Mouse (Mus musculus) gastrocnemius, postnatal 25 days (tissue): ENCODE results near the gene Phc1. TPM values are rescaled to one million over a fixed set of nuclear protein-coding genes. Genes with fewer than 3 reads are reported as not detected.

Experiments used
- DNase-seq: peaks from one replicate; pipeline ENCODE4 v3.0.0; 2022
- total RNA-seq, 2 experiments: library from RNA; stranded (reverse); gene quantifications; 1 replicate in 1 of 2; 2 replicates in 1 of 2; pipeline ENCODE4 v1.2.3; 2021

Phc1 gene
- total RNA-seq, 2 experiments from 2014 or later, result 16.1 to 17.6 TPM

DNA sequence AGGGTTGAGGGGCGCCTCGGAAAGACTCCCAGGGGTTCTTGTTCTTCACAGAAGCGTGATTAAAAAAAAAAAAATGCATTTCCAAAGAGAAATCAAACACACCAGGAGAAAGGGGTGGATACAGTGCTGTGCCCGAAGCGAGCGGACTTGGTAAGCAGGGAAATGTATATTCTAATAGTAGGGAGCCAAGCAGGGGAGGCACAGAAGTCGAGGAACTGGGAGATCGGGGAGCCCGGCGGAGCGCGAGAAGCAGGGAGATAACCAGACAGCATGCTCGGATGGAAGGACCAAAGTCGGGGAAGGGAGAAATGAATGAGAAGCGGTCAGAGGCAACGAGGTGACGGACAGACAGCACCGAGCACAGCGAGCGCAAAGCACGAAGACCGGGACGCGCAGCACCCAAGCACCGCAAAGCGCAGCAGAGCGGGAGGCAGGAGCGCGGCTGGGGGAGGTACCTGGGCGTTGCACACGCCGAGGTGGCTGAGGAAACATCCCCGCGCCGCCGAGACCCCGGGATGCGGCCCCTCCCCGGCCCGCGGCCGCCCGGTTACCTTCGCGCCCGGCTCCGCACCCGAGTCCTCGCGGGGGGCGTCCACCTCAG lies 1.2 kb downstream of the Phc1 start:
- peak; percentile 58 for DNase-seq

DNA sequence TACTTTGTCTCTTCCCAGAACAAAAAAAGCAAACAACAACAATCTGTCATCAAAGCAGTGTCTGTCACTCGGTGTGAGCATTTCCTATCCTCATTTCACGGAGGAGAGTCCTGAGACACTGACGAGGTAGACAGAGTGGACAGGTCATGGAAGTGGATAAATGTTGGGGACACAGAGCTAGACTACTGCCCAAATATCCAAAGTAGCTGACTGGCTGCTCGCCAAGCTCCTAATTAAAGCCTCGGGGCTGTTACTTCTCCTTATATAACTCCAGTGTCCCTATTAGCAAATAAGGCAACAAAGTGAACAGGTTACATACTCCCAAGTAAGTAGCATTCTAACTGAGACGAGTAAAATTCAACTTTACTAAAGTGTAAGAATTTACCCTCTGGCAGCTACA lies 2.8 kb downstream of the Phc1 start:
- no peak for DNase-seq

DNA sequence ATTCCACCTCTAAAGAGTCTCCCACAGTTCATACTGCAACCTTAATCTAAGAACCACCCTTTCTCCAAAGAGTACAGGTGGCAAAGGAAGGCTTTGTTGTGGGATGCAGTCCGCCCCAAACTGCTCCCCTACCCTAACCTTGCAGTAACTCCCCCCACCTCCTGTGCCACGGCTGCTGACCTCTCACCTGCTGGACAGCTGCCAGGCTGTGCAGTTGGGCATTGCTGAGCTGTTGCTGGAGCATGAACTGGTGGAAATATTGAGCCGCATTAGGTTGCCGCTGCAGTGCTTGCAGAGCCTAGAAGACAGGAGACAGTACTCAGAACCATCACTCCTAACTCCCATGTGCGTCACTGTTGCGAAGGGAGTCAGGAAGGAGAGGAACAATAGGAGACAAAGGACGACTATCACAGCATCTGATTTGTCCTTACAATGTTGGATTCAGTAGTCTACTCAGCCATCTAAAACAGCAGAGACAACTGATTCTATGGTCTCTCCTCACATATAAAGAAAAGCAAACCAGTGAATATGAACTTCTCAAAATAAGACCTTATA lies 5.5 kb downstream of the Phc1 start:
- no peak for DNase-seq

DNA sequence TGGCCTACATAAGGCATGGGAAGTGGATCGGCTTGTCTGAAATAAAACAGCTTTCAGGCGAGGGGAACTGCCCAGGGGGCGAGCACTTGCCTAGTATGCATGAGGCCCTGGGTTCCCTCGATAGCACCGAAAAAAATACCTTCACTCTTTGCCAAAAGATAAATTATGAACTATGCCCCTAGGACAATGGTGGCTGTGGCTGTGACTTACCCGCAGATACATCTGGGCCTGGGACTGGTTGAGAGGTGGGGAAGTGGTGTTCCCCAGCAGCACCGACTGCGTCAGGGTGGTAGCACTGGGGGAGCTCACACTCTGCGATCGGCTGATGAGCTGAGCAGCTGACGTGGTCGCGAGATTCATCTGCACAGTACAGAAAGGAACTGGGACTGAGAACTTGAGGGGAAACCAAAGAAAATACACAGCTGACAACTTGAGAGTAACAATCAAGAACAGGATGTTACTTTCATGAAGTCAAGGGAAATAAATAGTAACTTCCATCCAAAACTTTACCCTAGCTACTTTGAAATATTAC lies 7.2 kb downstream of the Phc1 start:
- DNase-seq, result no peak

DNA sequence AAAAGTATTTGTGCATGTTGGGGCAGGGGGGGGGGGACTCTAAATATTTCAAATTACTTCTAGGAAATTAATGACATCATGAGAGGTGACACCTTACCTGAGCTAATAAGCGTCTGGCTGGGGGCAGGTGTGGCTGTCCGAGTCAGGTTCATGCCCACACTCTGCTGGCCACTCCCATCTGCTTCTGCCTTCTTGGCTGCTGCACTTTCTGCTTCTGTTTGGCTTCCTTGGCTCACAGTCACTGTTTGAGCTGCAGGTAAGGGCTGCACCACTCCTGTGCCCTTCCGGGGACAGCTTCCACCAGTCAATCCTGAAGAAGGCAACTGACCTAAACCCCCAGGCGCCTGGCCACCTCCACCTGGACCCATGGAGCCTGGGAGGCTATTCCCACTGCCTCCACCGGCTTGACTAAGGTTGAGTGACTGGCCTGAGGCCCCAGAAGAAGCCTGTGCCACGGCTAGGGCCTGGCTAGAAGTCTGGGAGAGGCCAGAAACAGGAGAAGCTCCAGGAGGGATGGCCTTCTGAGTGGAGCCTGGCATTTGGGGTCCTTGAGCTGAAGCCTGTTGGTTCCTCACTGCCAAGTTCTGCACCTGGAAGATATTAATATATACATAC lies 14.9 kb downstream of the Phc1 start:
- no peak for DNase-seq

DNA sequence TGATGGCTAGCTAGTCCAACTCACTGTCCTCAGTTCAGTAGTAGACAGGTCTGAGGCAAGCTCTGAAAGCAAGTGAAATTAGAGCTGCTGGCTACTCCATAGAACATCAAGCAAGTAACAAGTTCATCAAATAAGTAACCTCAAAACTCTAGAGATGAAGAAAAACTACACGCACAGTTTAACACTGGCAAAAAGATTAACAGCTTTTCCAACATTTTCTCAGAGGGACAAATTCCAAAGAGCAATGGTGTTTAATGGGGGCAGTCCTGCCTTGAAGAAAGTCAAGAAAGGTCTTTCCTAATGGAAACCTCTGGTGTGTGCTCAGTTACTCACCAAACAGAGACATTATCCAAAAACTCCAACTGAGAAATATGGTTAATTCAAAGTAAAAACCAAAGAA lies 21.6 kb downstream of the Phc1 start:
- no peak for DNase-seq

DNA sequence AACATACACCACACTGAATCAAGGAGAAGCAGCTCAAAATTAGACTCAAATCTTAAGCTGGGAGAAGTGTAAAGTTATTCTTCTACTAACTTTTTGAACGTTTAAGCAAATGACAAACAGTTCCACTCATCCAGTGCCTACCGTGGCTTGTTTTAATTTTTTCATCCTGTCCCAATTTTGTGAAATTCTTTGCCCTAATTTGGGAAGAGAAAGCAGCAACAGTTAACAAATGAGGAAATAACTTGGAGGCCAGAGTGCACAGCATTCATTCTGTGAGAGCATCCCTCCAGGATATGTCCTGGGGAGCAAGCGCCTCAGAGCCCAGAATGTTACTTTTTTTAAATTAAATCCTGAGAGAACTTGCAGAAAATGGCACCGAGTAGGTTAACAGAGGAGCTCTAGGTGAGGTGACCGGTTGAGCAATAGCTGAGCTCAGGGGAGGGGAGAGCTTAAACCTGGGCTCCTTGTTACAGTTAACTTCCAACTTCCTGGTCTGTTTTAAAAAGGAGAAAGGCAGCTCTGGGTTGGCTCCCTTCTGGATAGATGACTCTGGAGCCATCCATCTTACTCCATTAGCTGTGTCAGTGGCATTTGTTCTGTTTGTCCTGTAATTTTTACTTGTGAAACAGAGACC lies 30.1 kb downstream of the Phc1 start:
- DNase-seq, result no peak

DNA sequence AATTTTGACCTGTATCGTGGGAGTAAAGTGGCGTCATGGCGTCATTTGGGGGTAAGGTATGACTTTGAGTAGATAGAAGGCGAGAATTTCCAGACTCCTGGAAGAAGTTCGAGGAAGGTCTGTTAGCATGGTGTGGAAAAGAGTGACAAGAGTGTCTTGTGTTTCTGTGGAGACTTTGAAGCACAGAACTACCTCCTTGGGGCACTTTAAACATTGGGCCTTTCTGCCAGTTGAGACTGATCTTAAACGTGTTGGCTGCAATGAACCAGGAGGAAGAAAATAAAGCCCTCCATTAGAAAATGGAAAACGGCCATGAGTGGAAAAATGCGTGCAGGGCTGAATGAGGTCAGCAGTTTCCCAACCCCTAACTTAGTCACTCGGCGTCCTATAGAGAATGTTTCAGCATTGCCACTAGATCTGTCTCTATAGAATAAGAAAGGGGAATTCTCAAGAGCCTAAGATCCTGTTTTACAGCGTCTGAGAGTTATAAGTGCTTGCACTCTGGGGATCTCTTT lies 30.9 kb downstream of the Phc1 start:
- DNase-seq, result no peak

DNA sequence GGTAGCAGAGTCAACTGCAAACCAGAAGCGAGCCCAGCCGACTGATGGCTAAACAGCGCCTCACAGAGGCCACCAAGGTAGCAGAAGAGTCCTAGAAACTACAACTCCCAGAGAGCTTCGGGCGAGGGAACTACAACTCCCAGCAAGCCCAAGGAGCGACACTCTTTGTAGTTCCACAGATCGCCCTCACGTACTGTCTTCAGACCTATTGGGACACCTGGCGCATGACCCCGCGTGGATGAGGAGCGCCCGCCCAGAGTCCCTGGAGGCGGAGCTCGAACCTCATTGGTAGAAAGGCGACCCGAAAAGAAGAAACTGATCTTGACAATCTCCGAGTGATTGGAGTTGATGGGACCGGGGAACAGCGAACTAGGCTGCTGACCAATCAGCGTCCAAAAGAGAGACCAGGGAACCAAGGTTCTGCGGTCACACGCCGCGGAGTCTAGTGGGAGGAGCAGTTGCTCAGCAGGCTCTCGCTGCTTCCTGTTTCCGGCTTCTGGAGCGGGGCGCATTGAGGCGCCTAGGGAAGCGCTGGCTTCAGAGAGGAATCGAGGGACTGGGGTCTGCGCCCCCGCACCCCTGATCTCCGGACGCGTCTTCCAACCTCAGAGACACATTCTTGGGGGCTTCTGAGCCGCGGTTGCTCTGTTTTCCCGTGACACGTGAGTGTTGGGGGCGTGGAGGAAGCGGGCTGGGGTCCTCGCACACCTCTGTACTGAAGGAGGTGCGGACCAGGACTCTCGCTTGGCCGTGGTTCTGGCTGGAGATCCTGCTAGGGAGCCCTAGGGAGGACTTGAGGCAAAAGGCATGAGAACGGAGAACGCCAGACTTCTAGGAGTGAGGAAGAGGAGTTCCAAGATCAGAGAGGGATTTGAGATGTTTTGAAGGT lies 31.6 kb downstream of the Phc1 start, which contains the start of gene M6pr:
M6pr (plus strand) TSS at position 216 of the 889 bp plus-strand sequence.
- peak; percentile 97 for DNase-seq

DNA sequence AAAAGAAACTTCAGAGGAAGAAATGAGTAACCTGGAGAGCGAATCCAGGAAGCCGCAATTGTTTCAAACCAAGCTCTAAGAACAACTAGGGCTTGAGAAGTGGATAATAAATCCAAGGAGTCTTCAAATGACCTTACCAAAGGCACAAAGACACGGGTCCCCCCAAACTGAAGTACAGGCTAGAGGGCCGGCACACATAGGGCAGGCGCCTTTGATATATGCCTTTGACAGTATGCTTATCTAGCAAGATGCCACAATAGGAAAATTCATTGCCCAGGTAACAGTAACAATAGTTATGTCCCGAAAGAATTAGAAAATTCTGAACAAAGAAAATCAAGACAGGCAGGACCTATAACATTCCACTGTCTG lies 32.2 kb downstream of the Phc1 start:
- no peak for DNase-seq

DNA sequence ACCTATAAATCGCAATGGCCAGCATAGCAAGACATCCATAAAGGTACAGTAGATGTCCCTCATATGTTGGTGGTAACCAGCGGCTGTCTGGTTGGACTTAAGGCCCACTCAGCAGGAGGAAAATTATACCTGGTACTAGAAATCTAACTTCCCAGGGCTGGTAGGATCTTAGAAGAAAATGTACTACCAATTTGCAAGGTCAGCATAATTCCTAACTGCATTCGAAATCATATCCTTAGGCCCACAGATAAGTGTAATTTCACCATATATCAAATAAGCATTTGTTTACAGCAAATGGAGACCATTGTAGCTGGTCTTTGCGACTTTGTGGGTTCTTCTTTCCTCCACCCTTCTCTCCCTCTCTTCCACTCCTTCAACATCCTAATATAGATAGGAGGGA lies 33.7 kb downstream of the Phc1 start:
- no peak for DNase-seq

DNA sequence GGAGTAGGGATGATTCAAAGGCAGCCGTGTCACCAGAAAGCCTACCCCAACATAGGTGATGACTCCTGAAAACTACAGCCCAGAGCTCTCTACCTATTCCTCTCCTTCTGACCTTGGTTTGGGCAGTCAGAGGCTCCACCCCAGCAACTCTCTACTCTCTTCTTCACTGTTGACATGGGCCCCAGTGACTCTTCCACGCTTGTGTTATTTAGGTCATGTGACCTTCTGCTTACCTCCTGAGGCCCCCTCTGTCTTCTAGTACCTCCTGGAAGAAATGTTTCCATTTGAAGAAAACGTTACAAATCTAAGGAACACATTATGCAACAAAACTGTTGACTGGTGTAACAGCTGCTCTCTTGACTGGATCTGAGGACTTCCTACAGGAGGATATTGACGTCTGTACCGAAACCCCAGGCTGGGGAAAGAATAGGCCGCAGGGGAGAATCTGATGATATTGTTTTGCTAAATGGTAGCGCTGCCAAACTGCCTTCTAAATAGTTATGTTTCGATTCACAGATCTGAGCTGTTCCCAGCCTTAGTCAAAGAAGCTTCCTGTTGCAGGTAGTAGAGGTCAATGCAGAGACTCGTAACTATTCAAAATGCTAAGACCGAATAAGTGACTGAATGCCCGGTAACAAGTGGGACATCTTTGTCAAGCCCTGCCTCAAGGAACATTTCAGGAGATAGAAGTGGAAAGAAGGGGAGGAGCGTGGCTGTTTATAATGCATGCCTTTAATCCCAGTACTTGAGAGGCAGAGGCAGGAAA lies 35.4 kb downstream of the Phc1 start:
- no peak for DNase-seq

DNA sequence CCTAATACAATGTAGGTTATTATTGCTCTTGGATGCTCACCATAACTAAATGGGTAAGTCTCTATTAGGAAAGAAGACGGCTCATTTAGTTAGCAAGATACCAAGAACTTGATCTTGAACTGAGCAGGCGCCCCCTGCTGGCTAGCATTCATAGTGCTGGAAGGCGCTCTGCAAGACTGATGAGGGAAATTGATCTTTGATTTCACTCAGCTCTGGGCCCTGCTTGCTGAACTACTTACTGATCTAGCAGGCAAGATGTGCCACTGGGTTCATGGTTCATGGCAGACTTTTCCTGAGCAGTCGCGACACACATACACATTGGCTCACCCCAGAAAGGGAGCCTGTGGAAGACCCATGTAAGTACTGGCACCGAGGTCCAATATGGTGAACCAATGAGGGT lies 36.0 kb downstream of the Phc1 start:
- peak; percentile 8 for DNase-seq

DNA sequence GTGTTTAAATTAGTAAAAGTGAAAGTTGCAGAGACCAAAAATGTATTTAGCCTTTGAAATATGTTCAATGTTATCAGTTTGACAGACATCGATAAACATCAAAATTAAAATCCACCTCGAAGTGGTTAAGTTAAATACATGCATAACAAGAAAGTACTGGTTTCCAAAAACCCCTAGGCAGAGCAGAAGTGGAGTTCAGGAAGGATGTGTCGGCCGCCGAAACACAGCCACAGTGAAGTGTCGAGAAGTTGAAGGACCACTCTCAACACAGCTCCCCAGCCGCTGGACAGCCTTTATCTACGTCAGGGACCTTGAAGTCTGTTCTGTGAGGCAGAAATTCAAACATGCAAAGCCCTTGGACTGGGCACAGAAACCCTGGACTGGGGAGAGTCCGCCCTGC lies 36.8 kb downstream of the Phc1 start:
- no peak for DNase-seq

DNA sequence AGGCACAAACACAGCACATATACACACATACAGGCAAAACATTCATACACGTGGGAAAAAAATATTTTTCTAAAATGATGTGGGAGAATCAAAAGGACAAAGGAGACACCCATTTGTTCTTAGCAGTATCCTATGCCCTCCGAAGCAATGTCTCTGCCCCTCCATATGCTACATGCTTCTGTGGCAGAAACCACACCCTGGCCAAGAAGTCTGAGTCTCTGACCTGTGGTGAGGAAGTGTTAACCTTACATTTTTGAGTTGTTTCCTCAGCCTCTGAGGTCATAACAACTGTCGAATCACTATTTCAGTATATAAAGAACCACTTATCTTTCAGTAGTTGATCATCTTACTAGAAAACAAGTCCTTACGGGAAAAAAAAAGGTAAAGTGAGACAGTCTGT lies 37.7 kb downstream of the Phc1 start:
- no peak for DNase-seq

DNA sequence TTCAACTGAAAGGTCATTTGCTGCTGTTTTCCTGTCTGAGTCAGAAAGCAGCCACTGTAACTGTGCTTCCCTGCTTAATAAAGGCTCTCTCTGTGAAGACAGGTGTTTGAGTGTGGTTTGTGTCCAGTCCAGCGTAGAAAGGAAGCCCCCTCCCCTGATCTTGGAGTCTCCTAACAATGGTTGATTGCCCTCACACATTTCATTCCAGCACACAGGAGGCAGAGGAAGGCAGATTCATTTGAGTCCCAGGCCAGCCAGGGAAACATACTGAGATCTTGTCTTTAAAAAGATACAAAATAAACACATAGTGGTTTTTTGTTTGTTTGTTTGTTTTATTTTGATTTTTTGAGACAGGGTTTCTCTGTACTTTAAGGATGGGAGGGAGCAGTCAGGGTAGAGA lies 38.2 kb downstream of the Phc1 start:
- DNase-seq, result no peak

DNA sequence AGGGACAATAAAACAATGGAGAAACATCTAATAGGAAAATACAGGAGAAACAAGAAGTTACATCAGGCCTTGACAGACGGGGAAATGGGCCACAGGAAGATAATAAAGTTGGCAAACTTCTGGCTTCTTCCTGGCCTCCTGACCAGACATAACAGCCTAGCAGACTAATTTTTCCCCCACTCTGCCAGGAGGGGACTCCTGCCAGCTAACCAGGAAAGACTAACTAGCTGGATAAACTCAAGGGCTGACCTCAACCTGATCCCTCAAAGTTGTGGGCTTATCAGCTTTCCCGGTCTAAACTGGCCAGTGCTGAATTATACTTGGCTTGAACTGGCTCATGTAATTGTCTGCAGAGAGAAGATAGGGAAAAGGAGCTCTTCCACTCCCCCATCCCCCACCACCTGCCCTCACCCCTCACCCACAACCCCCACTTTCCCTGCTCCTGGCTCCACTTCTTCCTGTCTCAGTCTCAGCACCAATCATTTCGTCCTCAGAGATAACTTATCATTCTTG lies 40.7 kb downstream of the Phc1 start:
- DNase-seq, result no peak

DNA sequence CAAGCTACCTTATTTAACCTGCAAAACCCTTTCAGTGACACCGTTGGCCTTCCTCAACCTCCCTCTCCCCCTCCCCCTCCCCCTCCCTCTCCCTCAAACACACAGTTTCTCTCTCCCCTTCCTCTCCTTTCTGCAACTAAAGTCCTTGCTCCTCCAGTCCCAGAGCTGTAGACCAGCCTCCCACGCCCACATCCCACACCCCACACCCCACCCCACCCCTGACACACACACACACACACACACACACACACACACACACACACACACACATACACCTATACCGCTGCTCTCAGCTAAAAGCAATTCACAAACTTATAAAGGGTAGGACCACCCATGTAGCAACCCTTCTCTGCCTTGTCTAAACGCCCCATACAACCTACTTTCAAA lies 42.1 kb downstream of the Phc1 start:
- no peak for DNase-seq

DNA sequence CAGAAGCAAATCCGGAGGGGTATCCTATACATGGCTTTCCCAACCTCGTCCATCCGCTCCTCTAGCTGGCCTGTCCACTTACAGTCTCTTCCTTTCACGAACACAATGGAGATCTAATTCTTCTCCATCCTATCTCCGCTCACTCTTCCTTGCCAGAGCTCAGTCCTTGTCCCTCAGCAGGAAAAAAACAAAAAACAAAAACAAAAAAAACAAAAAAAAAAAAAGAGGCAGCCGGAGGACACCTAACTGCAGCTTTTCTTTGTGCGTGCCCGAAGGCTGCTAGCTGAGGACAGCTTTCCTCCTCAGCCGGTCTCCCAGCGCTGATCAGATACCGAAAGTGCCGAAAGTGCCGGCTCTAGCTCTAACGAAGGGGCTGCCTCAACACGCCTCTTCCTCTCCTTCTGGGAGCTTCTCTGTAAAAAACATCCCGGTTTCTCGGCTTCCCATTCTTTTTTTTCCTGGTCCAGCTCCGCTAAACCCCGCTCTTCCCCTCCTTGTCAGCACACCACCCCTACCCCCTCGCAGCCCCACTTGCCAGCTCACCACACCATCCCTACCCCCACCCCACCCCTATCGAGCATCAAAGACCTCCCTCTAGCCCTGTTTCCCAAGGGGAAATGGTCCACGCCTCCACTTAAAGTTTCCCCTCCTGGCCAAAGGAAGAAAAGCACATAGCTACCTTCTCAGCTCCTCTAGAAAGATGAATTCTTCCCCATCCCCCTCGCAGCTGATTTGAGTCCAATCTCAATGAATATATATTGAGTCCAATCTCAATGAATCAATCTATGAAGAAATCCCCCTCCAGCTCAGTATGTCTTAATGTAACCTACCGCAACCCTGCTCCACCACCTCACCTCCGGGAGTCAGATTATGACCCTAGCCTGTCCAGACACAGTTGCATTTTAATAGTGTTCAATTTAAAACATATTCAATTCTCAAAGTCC lies 42.8 kb downstream of the Phc1 start:
- DNase-seq, result no peak

DNA sequence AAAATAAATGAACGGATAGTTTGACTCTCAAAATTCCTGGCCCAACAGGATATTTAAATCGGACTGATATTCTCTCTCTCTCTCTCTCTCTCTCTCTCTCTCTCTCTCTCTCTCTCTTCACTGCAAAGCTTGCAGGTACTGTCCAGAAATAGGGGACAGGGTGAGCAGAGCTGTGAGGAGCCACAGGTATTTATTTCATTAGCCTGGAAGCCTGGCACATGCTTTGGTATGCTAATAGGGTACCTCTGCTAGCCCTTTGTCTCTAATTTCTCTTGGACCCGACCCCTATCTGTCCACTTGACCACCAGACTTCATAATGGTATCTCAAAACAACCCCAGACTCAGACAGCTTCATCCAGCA lies 43.5 kb downstream of the Phc1 start:
- DNase-seq, result no peak
